Mouse (Mus musculus): ENCODE results near the gene Tcl1b3.

DNA sequence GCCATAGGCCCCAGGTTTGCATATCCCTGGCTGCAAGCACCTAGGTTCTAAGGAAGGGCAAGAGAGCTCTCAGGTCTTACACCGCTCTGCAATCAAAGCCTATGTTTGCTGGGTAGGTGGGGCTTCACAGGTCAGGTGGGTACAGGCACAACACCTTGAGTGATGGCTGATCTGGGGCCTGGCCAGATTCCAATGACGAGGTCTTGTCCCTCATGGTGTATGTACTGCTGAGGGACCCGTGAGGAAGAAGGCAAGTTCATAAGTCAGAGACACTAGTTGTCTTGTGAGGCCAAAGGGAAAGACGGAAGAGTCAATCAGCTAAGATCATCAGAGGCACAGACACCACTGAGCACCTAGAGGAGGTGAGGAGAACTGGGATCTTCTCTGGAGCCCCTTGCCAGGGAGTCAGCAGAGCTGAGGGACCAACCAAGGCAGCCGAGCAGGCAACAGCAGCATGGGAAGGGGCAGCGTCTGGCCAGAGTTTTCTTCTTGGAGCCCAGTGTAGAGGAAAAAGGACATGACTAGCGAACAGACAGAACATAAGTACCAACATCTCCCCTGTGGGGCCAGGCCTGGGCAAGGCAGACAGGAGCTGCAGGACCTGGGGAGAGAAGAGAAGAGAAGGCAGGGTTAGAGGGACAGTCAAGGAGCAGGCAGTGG, 26.4 kb downstream of the Tcl1b3 start:
- TF ChIP-seq CTCF (conservative IDR thresholded peaks at IDR 0.05; ENCODE audit: low read length) (no peak), NANOG (IDR thresholded peaks at IDR 0.05; ENCODE audit: borderline replicate concordance, low read length) (no peak), POU5F1 (IDR thresholded peaks at IDR 0.05; ENCODE audit: borderline replicate concordance, low read length) (no peak)
